Comparison of ENCODE assay signal across 17 mouse cellular contexts in genomic region chr13:100071473-100071872, GRCm38 (mm10). TPM values are rescaled to one million over a fixed set of nuclear protein-coding genes. Genes with fewer than 3 reads are reported as not detected.
"Had no signal": no experiment of that assay in that cellular context is flagged by ENCODE, and none has a peak within 500 bp of the region (broad histone marks: within the 10 kb centered on the region; RNA-seq: fewer than 3 reads in every experiment).

No protein-coding gene starts in this region.

- H3K4me2 ChIP-seq: liver, embryonic 15.5 days; lung, embryonic 14.5 days; midbrain, embryonic 11.5 days; midbrain, embryonic 13.5 days; midbrain, embryonic 15.5 days; neural tube, embryonic 12.5 days; stomach, embryonic 15.5 days had no signal

- H3K27me3 ChIP-seq: liver, embryonic 15.5 days; megakaryocyte, embryonic 14.5 days; midbrain, embryonic 13.5 days; midbrain, embryonic 15.5 days; neural tube, embryonic 12.5 days; stomach, embryonic 15.5 days had no signal

- H3K9ac ChIP-seq: liver, embryonic 15.5 days; liver, postnatal 0 days; lung, embryonic 14.5 days; midbrain, embryonic 13.5 days; midbrain, embryonic 15.5 days; neural tube, embryonic 12.5 days; stomach, embryonic 15.5 days had no signal

- H3K27ac ChIP-seq: liver, embryonic 15.5 days; macrophage; midbrain, embryonic 13.5 days; midbrain, embryonic 15.5 days; neural tube, embryonic 12.5 days; stomach, embryonic 15.5 days; stomach, postnatal 0 days had no signal

- ATAC-seq: liver, postnatal 0 days; midbrain, embryonic 13.5 days; midbrain, embryonic 15.5 days had no signal

- H3K4me3 ChIP-seq: liver, embryonic 15.5 days; megakaryocyte, embryonic 14.5 days; midbrain, embryonic 13.5 days; midbrain, embryonic 15.5 days; neural tube, embryonic 12.5 days; stomach, embryonic 15.5 days had no signal

- DNase-seq: liver, postnatal 0 days; lung, embryonic 14.5 days; lung, postnatal 10 days; right cerebral cortex, postnatal 14 days; thymus, adult 18-20 months; thymus, postnatal 14 days; thymus, postnatal 36 days had no signal

- H3K9me3 ChIP-seq: liver, embryonic 15.5 days; megakaryocyte, embryonic 14.5 days; midbrain, embryonic 13.5 days; midbrain, embryonic 15.5 days; neural tube, embryonic 12.5 days; stomach, embryonic 15.5 days had no signal

- H3K4me1 ChIP-seq: liver, embryonic 15.5 days; midbrain, embryonic 13.5 days; midbrain, embryonic 15.5 days; neural tube, embryonic 12.5 days; stomach, embryonic 15.5 days had no signal

RNA-seq across cellular contexts. Expression of gene Serf1, which starts 36.3 kb away (rescaled TPM):
- total RNA-seq: monocyte, adult 5-6 weeks had no signal
